Comparison of ENCODE assay signal across 23 mouse cellular contexts in genomic region chr11:96255996-96256445, GRCm38 (mm10). TPM values are rescaled to one million over a fixed set of nuclear protein-coding genes. Genes with fewer than 3 reads are reported as not detected.
DNase-seq lines count a peak whose midpoint lies in the region; ATAC-seq and TF ChIP-seq lines count a peak whose summit lies in the region.
"Had no signal": no experiment of that assay in that cellular context is flagged by ENCODE, and none has a peak within 500 bp of the region (broad histone marks: within the 10 kb centered on the region; RNA-seq: fewer than 3 reads in every experiment).

No protein-coding gene starts in this region.

- H3K4me1 ChIP-seq in intestine, embryonic 14.5 days (replicated peaks; ENCODE audit: control insufficient read depth, insufficient read depth, low read length), result peaks cover 4% of the 10 kb centered on the region; the same call in 1 of the 2 replicates
- H3K4me1 ChIP-seq in intestine, embryonic 16.5 days (ENCODE audit: control insufficient read depth, insufficient read depth, low read length), result peaks cover 3% of the 10 kb centered on the region
- H3K4me1 ChIP-seq in ES-Bruce4 (ENCODE audit: control insufficient read depth, insufficient read depth, low read length), result no peaks in the 10 kb centered on the region
- H3K4me1 ChIP-seq: embryonic facial prominence, embryonic 12.5 days; liver, embryonic 13.5 days had no signal

- no peaks in the 10 kb centered on the region for H3K9me3 ChIP-seq in intestine, embryonic 14.5 days (ENCODE audit: control insufficient read depth, low read length)
- H3K9me3 ChIP-seq in intestine, embryonic 16.5 days (ENCODE audit: control insufficient read depth, low read length), result no peaks in the 10 kb centered on the region
- H3K9me3 ChIP-seq in ES-Bruce4 (replicated peaks; ENCODE audit: control insufficient read depth, insufficient read depth, low read length, poor library complexity, severe bottlenecking), result no peaks in the 10 kb centered on the region
- H3K9me3 ChIP-seq: embryonic facial prominence, embryonic 12.5 days; forebrain, embryonic 10.5 days; liver, embryonic 13.5 days had no signal

- no peak for TF ChIP-seq EP300 in ES-Bruce4 (IDR thresholded peaks at IDR 0.05; ENCODE audit: insufficient read depth, low read depth, low read length)

- no peak overlapping the region for H3K4me2 ChIP-seq in intestine, embryonic 14.5 days (ENCODE audit: low read length)
- H3K4me2 ChIP-seq in intestine, embryonic 16.5 days (ENCODE audit: low read depth, low read length), result no peak overlapping the region
- H3K4me2 ChIP-seq: embryonic facial prominence, embryonic 12.5 days; hindbrain, embryonic 14.5 days; liver, embryonic 13.5 days had no signal

- H3K9ac ChIP-seq in intestine, embryonic 14.5 days (ENCODE audit: low read length), result no peak overlapping the region
- no peak overlapping the region for H3K9ac ChIP-seq in intestine, embryonic 16.5 days (ENCODE audit: low read depth, low read length)
- no peak overlapping the region for H3K9ac ChIP-seq in ES-Bruce4 (ENCODE audit: low read depth, poor library complexity, severe bottlenecking)
- H3K9ac ChIP-seq: embryonic facial prominence, embryonic 12.5 days; hindbrain, embryonic 14.5 days; liver, embryonic 13.5 days had no signal

- H3K36me3 ChIP-seq in intestine, embryonic 14.5 days (ENCODE audit: control insufficient read depth, insufficient read depth, low read length), result no peaks in the 10 kb centered on the region
- H3K36me3 ChIP-seq in intestine, embryonic 16.5 days (ENCODE audit: control insufficient read depth, insufficient read depth, low read length), result no peaks in the 10 kb centered on the region
- H3K36me3 ChIP-seq in ES-Bruce4 (ENCODE audit: control insufficient read depth, insufficient read depth, low read length, poor library complexity, severe bottlenecking), result 0 out of 2 replicates have a peak, but pooled peaks cover 3% of the 10 kb centered on the region
- H3K36me3 ChIP-seq: embryonic facial prominence, embryonic 12.5 days; forebrain, embryonic 10.5 days; liver, embryonic 13.5 days had no signal

- H3K27me3 ChIP-seq in intestine, embryonic 14.5 days (replicated peaks; ENCODE audit: control insufficient read depth, insufficient read depth, low read length), result peaks cover 99% of the 10 kb centered on the region
- peaks cover 86% of the 10 kb centered on the region for H3K27me3 ChIP-seq in intestine, embryonic 16.5 days (replicated peaks; ENCODE audit: control insufficient read depth, insufficient read depth, low read length)
- H3K27me3 ChIP-seq in ES-Bruce4 (ENCODE audit: control insufficient read depth, insufficient read depth, low read length, poor library complexity, severe bottlenecking) (peaks cover 11% of the 10 kb centered on the region), Patski (no peaks in the 10 kb centered on the region)

- no peak for ATAC-seq in intestine, embryonic 14.5 days (replicated peaks; ENCODE audit: low FRiP score, low TSS enrichment, low read depth)
- ATAC-seq in intestine, embryonic 16.5 days, result no peak
- ATAC-seq in Patski, result no peak

- TF ChIP-seq CTCF in ES-Bruce4 (IDR thresholded peaks at IDR 0.05; ENCODE audit: low read depth, low read length) (peak; percentile 9), Patski (IDR thresholded peaks at IDR 0.05) (peak; percentile 67)

- POLR2A ChIA-PET in Patski (lab: Charles Lee), result interaction anchor here (0.7 to 3.4 kb wide), 7 partner anchors 16 to 99 kb away, joined by 3 to 24 read pairs (median 4); partner anchors contain the start of genes Hoxb6 and Hoxb9

- 5% methylated on average over 14 of the region's 14 CpGs for WGBS in intestine, embryonic 14.5 days
- WGBS in intestine, embryonic 16.5 days, result 3% methylated on average over 14 of the region's 14 CpGs

- CTCF ChIA-PET in Patski (lab: Charles Lee), result interaction anchor here (0.5 to 3.1 kb wide), 3 partner anchors 11 to 32 kb away, joined by 3 to 15 read pairs (median 3); no protein-coding TSS in a partner anchor

- H3K27ac ChIP-seq in intestine, embryonic 14.5 days (ENCODE audit: low read depth), result no peak overlapping the region
- no peak overlapping the region for H3K27ac ChIP-seq in intestine, embryonic 16.5 days (ENCODE audit: low read length)
- H3K27ac ChIP-seq in ES-Bruce4 (ENCODE audit: insufficient read depth, low read length), result no peak overlapping the region
- H3K27ac ChIP-seq: embryonic facial prominence, embryonic 12.5 days; forebrain, embryonic 10.5 days; heart, adult 2 months; hindbrain, embryonic 14.5 days; liver, embryonic 13.5 days; stomach, postnatal 0 days had no signal

- peak; percentile 60 for DNase-seq in intestine, embryonic 14.5 days (ENCODE audit: low spot score)
- DNase-seq in Patski (ENCODE audit: low read depth, low spot score), result no peak
- peak; percentile 44 to 54 for DNase-seq in kidney, postnatal 25 days
- DNase-seq in gastrocnemius, postnatal 36 days, result no peak
- no peak for DNase-seq in cerebellum, postnatal 25 days
- DNase-seq: cerebellum, adult 2 months; heart, adult 2 months; liver, embryonic 13.5 days; lung, postnatal 10 days; spleen, adult 18-20 months; thymus, postnatal 25 days had no signal

- TF ChIP-seq POLR2A in ES-Bruce4 (IDR thresholded peaks at IDR 0.05; ENCODE audit: insufficient read depth, low read length), result no peak

- in situ Hi-C loops in Patski (cut with MboI; ENCODE audit: low pct_unique_long_range_greater_than_20kb), result loop anchor here (25.0 kb wide), 1 partner anchor 1169 kb away; the partner anchor contains the start of gene Itga3

- intact Hi-C loops in gastrocnemius, postnatal 36 days (cut with DNase I), result no loop called here

- H3K4me3 ChIP-seq in intestine, embryonic 14.5 days (ENCODE audit: low read depth, low read length), result no peak overlapping the region
- no peak overlapping the region for H3K4me3 ChIP-seq in intestine, embryonic 16.5 days (ENCODE audit: low read length)
- no peak overlapping the region for H3K4me3 ChIP-seq in ES-Bruce4 (ENCODE audit: low read depth, low read length)
- H3K4me3 ChIP-seq: embryonic facial prominence, embryonic 12.5 days; forebrain, embryonic 10.5 days; heart, adult 2 months; liver, embryonic 13.5 days; myocyte had no signal

RNA-seq across cellular contexts. Expression of gene Hoxb9, which starts 15.2 kb away (rescaled TPM):
- polyA plus RNA-seq in intestine, embryonic 14.5 days (2014; fragmentation: Nextera tagmentation; extraction: Ambion mirVana), result 1.0 and 1.1 TPM in 2 replicates
- polyA plus RNA-seq in intestine, embryonic 16.5 days (2015; fragmentation: Nextera tagmentation; extraction: Ambion mirVana), result 0.99 and 1.2 TPM in 2 replicates
- polyA plus RNA-seq in ES-Bruce4 (2011; ENCODE audit: insufficient read depth, insufficient read length, low read depth, missing spikeins) (1.5 and 1.6 TPM in 2 replicates), Patski (2021) (111 TPM)
- total RNA-seq in gastrocnemius, postnatal 36 days (2021), result under 1 TPM in 1 of 2 experiments, not detected in 1; 0.10 TPM
- total RNA-seq: CH12.LX; heart, adult 2 months; layer of hippocampus, adult 8-10 months; left cerebral cortex, postnatal 10 days; megakaryocyte-erythroid progenitor cell, adult 5-6 weeks had no signal
- polyA plus RNA-seq: cerebellum, adult 2 months; forebrain, embryonic 10.5 days; heart, adult 2 months; heart, postnatal 0 days had no signal

RNA-seq across cellular contexts. Expression of gene Hoxb8, which starts 25.7 kb away (rescaled TPM):
- polyA plus RNA-seq in intestine, embryonic 14.5 days (2014; fragmentation: Nextera tagmentation; extraction: Ambion mirVana), result 1.5 and 1.7 TPM in 2 replicates
- 0.71 and 0.97 TPM in 2 replicates for polyA plus RNA-seq in intestine, embryonic 16.5 days (2015; fragmentation: Nextera tagmentation; extraction: Ambion mirVana)
- polyA plus RNA-seq in ES-Bruce4 (2011; ENCODE audit: insufficient read depth, insufficient read length, low read depth, missing spikeins) (0.48 TPM in 1 of 2 replicates, not detected in the other), Patski (2021) (118 TPM)
- under 1 TPM; 0.15 TPM for total RNA-seq in gastrocnemius, postnatal 36 days (2021)
- total RNA-seq: CH12.LX; heart, adult 2 months; layer of hippocampus, adult 8-10 months; left cerebral cortex, postnatal 10 days; megakaryocyte-erythroid progenitor cell, adult 5-6 weeks had no signal
- polyA plus RNA-seq: embryonic facial prominence, embryonic 12.5 days; forebrain, embryonic 10.5 days; heart, adult 2 months; heart, postnatal 0 days; liver, embryonic 13.5 days had no signal

RNA-seq across cellular contexts. Expression of gene Hoxb7, which starts 30.4 kb away (rescaled TPM):
- polyA plus RNA-seq in intestine, embryonic 14.5 days (2014; fragmentation: Nextera tagmentation; extraction: Ambion mirVana), result 11.7 and 13.2 TPM in 2 replicates
- polyA plus RNA-seq in intestine, embryonic 16.5 days (2015; fragmentation: Nextera tagmentation; extraction: Ambion mirVana), result 10.0 and 11.3 TPM in 2 replicates
- polyA plus RNA-seq in ES-Bruce4 (2011; ENCODE audit: insufficient read depth, insufficient read length, low read depth, missing spikeins) (not detected in 2 replicates), Patski (2021) (98.7 TPM)
- under 1 TPM; 0.39 to 0.41 TPM for total RNA-seq in gastrocnemius, postnatal 36 days (2021)
- total RNA-seq: CH12.LX; heart, adult 2 months; layer of hippocampus, adult 8-10 months; left cerebral cortex, postnatal 10 days; megakaryocyte-erythroid progenitor cell, adult 5-6 weeks had no signal
- polyA plus RNA-seq: cerebellum, adult 2 months; embryonic facial prominence, embryonic 12.5 days; forebrain, embryonic 10.5 days; heart, adult 2 months had no signal

RNA-seq across cellular contexts. Expression of gene Hoxb6, which starts 36.3 kb away (rescaled TPM):
- polyA plus RNA-seq in intestine, embryonic 14.5 days (2014; fragmentation: Nextera tagmentation; extraction: Ambion mirVana), result 18.1 and 24.1 TPM in 2 replicates
- 11.1 and 11.3 TPM in 2 replicates for polyA plus RNA-seq in intestine, embryonic 16.5 days (2015; fragmentation: Nextera tagmentation; extraction: Ambion mirVana)
- polyA plus RNA-seq in ES-Bruce4 (2011; ENCODE audit: insufficient read depth, insufficient read length, low read depth, missing spikeins), result not detected in 2 replicates
- polyA plus RNA-seq in Patski (2021), result 69.7 TPM
- under 1 TPM; 0.38 to 0.54 TPM for total RNA-seq in gastrocnemius, postnatal 36 days (2021)
- total RNA-seq: heart, adult 2 months; layer of hippocampus, adult 8-10 months; left cerebral cortex, postnatal 10 days; megakaryocyte-erythroid progenitor cell, adult 5-6 weeks had no signal
- polyA plus RNA-seq: embryonic facial prominence, embryonic 12.5 days; forebrain, embryonic 10.5 days; heart, adult 2 months; heart, postnatal 0 days; myocyte had no signal

RNA-seq across cellular contexts. Expression of gene Hoxb5, which starts 47.1 kb away (rescaled TPM):
- polyA plus RNA-seq in intestine, embryonic 14.5 days (2014; fragmentation: Nextera tagmentation; extraction: Ambion mirVana), result 49.6 and 51.6 TPM in 2 replicates
- polyA plus RNA-seq in intestine, embryonic 16.5 days (2015; fragmentation: Nextera tagmentation; extraction: Ambion mirVana), result 26.4 and 28.7 TPM in 2 replicates
- polyA plus RNA-seq in ES-Bruce4 (2011; ENCODE audit: insufficient read depth, insufficient read length, low read depth, missing spikeins) (not detected in 2 replicates), Patski (2021) (24.4 TPM)
- under 1 TPM; 0.52 to 0.61 TPM for total RNA-seq in gastrocnemius, postnatal 36 days (2021)
- total RNA-seq: layer of hippocampus, adult 8-10 months; left cerebral cortex, postnatal 10 days; megakaryocyte-erythroid progenitor cell, adult 5-6 weeks had no signal
- polyA plus RNA-seq: forebrain, embryonic 10.5 days; myocyte had no signal

Comparison
In these comparisons a context has a peak if more than half of its experiments do, and no peak if none do; other contexts are left out.
1. DNase-seq: peak in intestine, embryonic 14.5 days (single experiment) and kidney, postnatal 25 days (2 of 2); none in Patski (single experiment), gastrocnemius, postnatal 36 days (0 of 2) and cerebellum, postnatal 25 days (0 of 2).
2. RNA of gene Hoxb9, which starts 15.2 kb away (polyA plus RNA-seq): 111 TPM in Patski (single experiment); 1.5 to 1.6 TPM in ES-Bruce4, 0.99 to 1.2 TPM in intestine, embryonic 16.5 days and 1.0 to 1.1 TPM in intestine, embryonic 14.5 days; every median in the first group is over 10 times any median in the second.
3. RNA of gene Hoxb8, which starts 25.7 kb away (polyA plus RNA-seq): 118 TPM in Patski (single experiment); 1.5 to 1.7 TPM in intestine, embryonic 14.5 days, 0.71 to 0.97 TPM in intestine, embryonic 16.5 days and 0.48 TPM in ES-Bruce4; every median in the first group is over 10 times any median in the second.